Mouse (Mus musculus) heart, adult 11 months (tissue): Measurements from ENCODE around the gene Gm7257.

Experiments
- DNase-seq: peaks from one replicate; pipeline ENCODE4 v3.0.0; 2022

The Gm7257 gene

DNA sequence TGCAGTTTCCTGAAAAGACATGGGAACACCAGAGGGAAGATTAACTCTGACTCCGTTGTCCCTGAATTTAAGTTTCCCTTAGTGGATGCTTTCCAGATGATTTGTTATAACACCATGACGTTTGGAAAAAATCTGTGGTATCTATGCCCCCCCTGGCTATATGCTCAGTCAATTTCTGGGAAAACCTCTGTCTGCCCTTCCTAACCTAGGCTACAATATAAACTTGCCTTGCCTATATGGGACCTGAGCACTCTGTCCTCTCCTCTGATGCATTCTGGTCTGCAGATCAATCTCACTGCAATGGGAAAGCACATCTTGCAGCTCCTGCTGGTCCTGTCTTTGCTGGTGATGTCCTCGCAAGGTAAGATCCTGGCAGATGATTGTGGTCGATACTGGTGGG is at the start of gene Gm7257:
Gm7257 (plus strand) TSS at position 301 of the 400 bp plus-strand sequence.
- no peak for DNase-seq

- no peak for DNase-seq
Measured at GRCm38 (mm10) chr9:36402991-36403390, 28.7 kb upstream of the Gm7257 start.

DNA sequence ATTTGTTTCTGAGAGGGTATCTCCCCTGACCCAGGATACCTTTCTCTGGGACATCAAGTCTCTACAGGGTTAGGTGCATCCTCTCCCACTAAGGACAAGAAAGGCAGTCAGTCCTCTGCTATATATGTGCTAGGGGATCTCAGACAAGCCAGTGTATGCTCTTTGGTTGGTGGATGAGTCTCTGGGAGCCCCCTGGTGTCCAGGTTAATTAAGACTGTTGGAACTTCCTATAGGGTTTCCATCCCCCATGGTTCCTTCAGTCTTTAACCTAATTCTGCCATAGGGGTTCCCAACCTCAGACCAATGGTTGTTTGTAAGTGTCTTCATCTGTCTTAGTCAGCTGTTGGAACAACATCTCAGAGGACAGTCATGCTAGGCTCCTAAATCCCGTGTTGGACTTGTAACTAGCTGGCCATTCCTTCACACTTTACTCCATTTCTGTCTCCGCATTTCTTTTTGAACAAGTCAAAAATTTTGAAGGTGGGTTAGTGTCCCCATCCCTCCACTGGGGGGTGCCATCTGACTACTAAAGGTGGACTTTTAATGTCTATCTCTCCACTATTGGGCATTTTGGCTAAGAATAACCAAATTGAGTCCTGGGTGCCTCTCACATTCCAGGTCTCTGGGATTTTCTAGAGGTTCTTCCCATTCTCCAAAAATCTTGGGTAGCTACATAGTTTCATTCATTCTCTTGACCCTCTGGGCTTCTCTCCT is 3.5 kb downstream of the Gm7257 start:
- DNase-seq: no peak

- DNase-seq: no peak
Measured at GRCm38 (mm10) chr9:36475338-36475737, 43.7 kb downstream of the Gm7257 start, which contains the start of gene Gm9513. Gene Gm9513 (plus strand): TSS chr9:36475638.
